Mouse (Mus musculus): ENCODE measurements around the gene Cacng3. TPM values are rescaled to one million over a fixed set of nuclear protein-coding genes. Genes with fewer than 3 reads are reported as not detected.
A peak's percentile ranks its signal among the peaks of the same experiment; 100 is the strongest.

The Cacng3 gene
- total and polyA plus RNA-seq, 2 experiments from 2014 or later, result 12.6 to 28.2 TPM

DNA sequence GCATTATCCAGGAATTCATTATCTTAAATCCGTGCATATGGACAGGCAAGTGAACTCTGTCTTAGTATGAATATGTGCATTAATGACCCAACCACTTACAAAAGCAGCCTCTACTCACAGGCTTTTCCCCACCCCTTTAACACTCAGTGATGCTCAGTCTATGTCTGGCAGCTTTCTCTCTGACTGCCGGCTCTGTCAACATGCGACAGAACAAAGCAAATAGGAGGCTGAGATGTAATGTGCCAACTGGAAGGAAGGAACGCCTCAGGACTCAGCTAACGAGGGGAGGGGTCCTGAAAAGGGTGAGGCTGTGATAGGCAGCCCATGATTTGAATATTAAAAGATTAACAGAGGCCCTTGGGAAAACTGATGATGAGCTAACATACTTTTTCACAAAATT is 68.2 kb downstream of the Cacng3 start:
- H3K9ac ChIP-seq, result no peak overlapping the region
- peak; percentile 51 for DNase-seq
- no peaks in the 10 kb centered on the region for H3K4me1 ChIP-seq (ENCODE audit: insufficient read depth)
- H3K36me3 ChIP-seq (ENCODE audit: insufficient read depth), result no peaks in the 10 kb centered on the region
- 14% methylated on average over 5 of the region's 5 CpGs for WGBS
- ATAC-seq, result peak; percentile 77
- H3K9me3 ChIP-seq (ENCODE audit: low read length), result no peaks in the 10 kb centered on the region
- no peak for TF ChIP-seq CTCF (IDR thresholded peaks at IDR 0.05; ENCODE audit: low read depth)
- no peak overlapping the region for H3K4me2 ChIP-seq (ENCODE audit: low read depth)
- H3K4me3 ChIP-seq (ENCODE audit: low read depth, low read length), result no peak overlapping the region
- H3K27ac ChIP-seq (ENCODE audit: low read depth, low read length), result no peak overlapping the region
- H3K27me3 ChIP-seq (ENCODE audit: insufficient read depth, low read length), result no peaks in the 10 kb centered on the region

GRCm38 (mm10) chr7:122740663-122741062 is 70.4 kb downstream of the Cacng3 start:
- peak; percentile 88 for ATAC-seq

DNA sequence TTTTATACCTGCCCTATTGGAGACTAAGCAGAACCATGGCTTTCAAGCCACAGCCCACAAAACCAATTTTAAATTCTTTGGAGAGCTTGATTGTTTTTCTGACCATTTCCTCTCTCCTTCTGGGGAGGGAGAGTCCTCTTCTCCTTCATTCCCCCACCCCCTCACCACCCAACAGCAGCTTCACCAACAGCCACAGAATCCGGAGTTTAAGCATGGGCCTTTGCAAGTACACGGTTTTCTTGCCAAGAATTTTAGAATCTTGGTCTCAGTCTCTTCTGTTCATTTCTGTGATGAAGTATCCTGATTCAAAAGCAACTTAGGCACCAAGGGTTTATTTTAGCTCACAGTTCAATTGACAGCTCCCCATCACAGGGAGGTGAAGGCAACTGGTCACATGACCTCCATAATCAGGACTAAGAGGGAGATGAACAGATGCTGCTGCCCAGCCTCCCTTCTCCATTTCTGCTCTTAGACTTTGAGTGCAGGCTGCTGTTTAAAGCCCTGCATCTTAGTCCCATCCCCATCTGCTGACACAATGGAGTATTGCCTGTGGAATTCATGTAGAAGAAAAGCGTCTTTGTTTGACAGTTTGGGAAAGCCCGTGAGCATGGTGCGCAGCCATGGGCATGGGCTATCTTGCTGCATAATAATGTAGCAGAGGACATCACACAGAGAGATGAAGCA is 85.8 kb downstream of the Cacng3 start:
- Histone ChIP-seq H3K9me3 (ENCODE audit: low read length) (no peaks in the 10 kb centered on the region), H3K4me2 (ENCODE audit: low read depth) (no peak overlapping the region), H3K4me3 (ENCODE audit: low read depth, low read length) (no peak overlapping the region), H3K36me3 (ENCODE audit: insufficient read depth) (no peaks in the 10 kb centered on the region), H3K9ac (no peak overlapping the region), H3K27ac (ENCODE audit: low read depth, low read length) (no peak overlapping the region), H3K27me3 (ENCODE audit: insufficient read depth, low read length) (no peaks in the 10 kb centered on the region), H3K4me1 (ENCODE audit: insufficient read depth) (no peaks in the 10 kb centered on the region)
- ATAC-seq, result no peak
- no peak for DNase-seq
- WGBS, result 72% methylated on average over 5 of the region's 5 CpGs
- TF ChIP-seq CTCF (IDR thresholded peaks at IDR 0.05; ENCODE audit: low read depth), result no peak

More at GRCm38 (mm10) chr7:122740663-122741062, 70.4 kb downstream of the Cacng3 start:
- H3K4me2 ChIP-seq (ENCODE audit: low read depth), result no peak overlapping the region
- no peak overlapping the region for H3K9ac ChIP-seq
- TF ChIP-seq CTCF (IDR thresholded peaks at IDR 0.05; ENCODE audit: low read depth), result no peak
- no peaks in the 10 kb centered on the region for H3K4me1 ChIP-seq (ENCODE audit: insufficient read depth)
- 58% methylated on average over 2 of the region's 2 CpGs for WGBS
- H3K9me3 ChIP-seq (ENCODE audit: low read length), result no peaks in the 10 kb centered on the region
- DNase-seq, result peak; percentile 47
- H3K27ac ChIP-seq (ENCODE audit: low read depth, low read length), result no peak overlapping the region
- H3K27me3 ChIP-seq (ENCODE audit: insufficient read depth, low read length), result no peaks in the 10 kb centered on the region
- H3K4me3 ChIP-seq (ENCODE audit: low read depth, low read length), result no peak overlapping the region
- H3K36me3 ChIP-seq (ENCODE audit: insufficient read depth), result no peaks in the 10 kb centered on the region

DNA sequence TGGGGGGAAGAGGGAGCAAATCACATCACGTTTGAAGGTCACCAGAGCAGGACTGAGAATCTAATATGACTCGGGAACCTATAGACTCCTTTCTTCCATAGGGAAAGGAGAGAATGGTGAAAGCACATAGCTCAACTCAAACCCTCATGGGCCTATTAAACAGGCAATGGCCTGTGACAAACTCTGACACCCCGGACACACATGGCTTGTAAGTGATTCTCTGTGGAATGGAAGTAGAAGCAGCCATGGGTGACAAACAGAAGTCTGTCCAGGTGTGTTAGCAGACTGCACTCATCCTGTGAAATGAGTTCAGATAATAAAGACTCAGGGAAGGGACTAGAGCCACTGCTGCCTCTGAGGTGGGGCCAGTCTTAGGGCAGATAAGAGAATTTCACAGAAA is 88.4 kb downstream of the Cacng3 start:
- no peak overlapping the region for H3K9ac ChIP-seq
- ATAC-seq, result no peak
- no peak overlapping the region for H3K4me2 ChIP-seq (ENCODE audit: low read depth)
- no peaks in the 10 kb centered on the region for H3K27me3 ChIP-seq (ENCODE audit: insufficient read depth, low read length)
- H3K4me3 ChIP-seq (ENCODE audit: low read depth, low read length), result no peak overlapping the region
- no peaks in the 10 kb centered on the region for H3K9me3 ChIP-seq (ENCODE audit: low read length)
- no peaks in the 10 kb centered on the region for H3K4me1 ChIP-seq (ENCODE audit: insufficient read depth)
- no peak for DNase-seq
- TF ChIP-seq CTCF (IDR thresholded peaks at IDR 0.05; ENCODE audit: low read depth), result no peak
- H3K27ac ChIP-seq (ENCODE audit: low read depth, low read length), result no peak overlapping the region
- 81% methylated on average over 3 of the region's 3 CpGs for WGBS
- no peaks in the 10 kb centered on the region for H3K36me3 ChIP-seq (ENCODE audit: insufficient read depth)

- ATAC-seq (no peak), DNase-seq (no peak)
- Histone ChIP-seq H3K4me3 (ENCODE audit: low read depth, low read length) (no peak overlapping the region), H3K4me2 (ENCODE audit: low read depth) (no peak overlapping the region), H3K9ac (no peak overlapping the region), H3K36me3 (ENCODE audit: insufficient read depth) (no peaks in the 10 kb centered on the region), H3K27me3 (ENCODE audit: insufficient read depth, low read length) (no peaks in the 10 kb centered on the region), H3K27ac (ENCODE audit: low read depth, low read length) (no peak overlapping the region), H3K4me1 (ENCODE audit: insufficient read depth) (no peaks in the 10 kb centered on the region), H3K9me3 (ENCODE audit: low read length) (no peaks in the 10 kb centered on the region)
- WGBS, result 83% methylated on average over 5 of the region's 5 CpGs
- no peak for TF ChIP-seq CTCF (IDR thresholded peaks at IDR 0.05; ENCODE audit: low read depth)
These were observed 94.2 kb downstream of the Cacng3 start for GRCm38 (mm10) chr7:122764506-122764905.

- H3K4me1 ChIP-seq (ENCODE audit: insufficient read depth), result no peaks in the 10 kb centered on the region
- no peak for DNase-seq
- no peak for ATAC-seq
- no peak overlapping the region for H3K9ac ChIP-seq
- H3K27me3 ChIP-seq (ENCODE audit: insufficient read depth, low read length), result no peaks in the 10 kb centered on the region
- no peak overlapping the region for H3K4me2 ChIP-seq (ENCODE audit: low read depth)
- H3K9me3 ChIP-seq (ENCODE audit: low read length), result no peaks in the 10 kb centered on the region
- no peaks in the 10 kb centered on the region for H3K36me3 ChIP-seq (ENCODE audit: insufficient read depth)
- H3K4me3 ChIP-seq (ENCODE audit: low read depth, low read length), result no peak overlapping the region
- TF ChIP-seq CTCF (IDR thresholded peaks at IDR 0.05; ENCODE audit: low read depth), result no peak
- 92% methylated on average over 27 of the region's 27 CpGs for WGBS
- no peak overlapping the region for H3K27ac ChIP-seq (ENCODE audit: low read depth, low read length)
These were observed 98.2 kb downstream of the Cacng3 start for GRCm38 (mm10) chr7:122768292-122769020.

- DNase-seq (no peak), ATAC-seq (no peak)
- Histone ChIP-seq H3K4me2 (ENCODE audit: low read depth) (no peak overlapping the region), H3K36me3 (ENCODE audit: insufficient read depth) (no peaks in the 10 kb centered on the region), H3K4me3 (ENCODE audit: low read depth, low read length) (no peak overlapping the region), H3K9ac (no peak overlapping the region), H3K9me3 (ENCODE audit: low read length) (no peaks in the 10 kb centered on the region), H3K27me3 (ENCODE audit: insufficient read depth, low read length) (no peaks in the 10 kb centered on the region), H3K4me1 (ENCODE audit: insufficient read depth) (no peaks in the 10 kb centered on the region), H3K27ac (ENCODE audit: low read depth, low read length) (no peak overlapping the region)
- no peak for TF ChIP-seq CTCF (IDR thresholded peaks at IDR 0.05; ENCODE audit: low read depth)
- 77% methylated on average over 7 of the region's 7 CpGs for WGBS
These were observed 109.3 kb downstream of the Cacng3 start for GRCm38 (mm10) chr7:122779601-122780000.
